Mouse (Mus musculus): Measurements from ENCODE around the gene L3mbtl4. TPM values are rescaled to one million over a fixed set of nuclear protein-coding genes. Genes with fewer than 3 reads are reported as not detected.
A peak's percentile ranks its signal among the peaks of the same experiment; 100 is the strongest.

The L3mbtl4 gene
- total RNA-seq, 2 experiments from 2014 or later = 8.5 to 9.2 TPM

GRCm38 (mm10) chr17:68607691-68608090 lies 334.1 kb downstream of the L3mbtl4 start:
- DNase-seq (ENCODE audit: extremely low spot score in 1 of 2, low spot score in 2 of 2) = no peak
- intact Hi-C loops (cut with DNase I) = no loop called here

GRCm38 (mm10) chr17:68611247-68611646 lies 337.6 kb downstream of the L3mbtl4 start:
- no peak for DNase-seq (ENCODE audit: extremely low spot score in 1 of 2, low spot score in 2 of 2)

GRCm38 (mm10) chr17:68625281-68625680 lies 351.7 kb downstream of the L3mbtl4 start:
- intact Hi-C loops (cut with DNase I) = no loop called here
- peak in 1 of 2 experiments; percentile 26 for DNase-seq (ENCODE audit: extremely low spot score in 1 of 2, low spot score in 2 of 2)

More at GRCm38 (mm10) chr17:68611247-68611646, 337.6 kb downstream of the L3mbtl4 start:
- intact Hi-C loops (cut with DNase I) = no loop called here

DNA sequence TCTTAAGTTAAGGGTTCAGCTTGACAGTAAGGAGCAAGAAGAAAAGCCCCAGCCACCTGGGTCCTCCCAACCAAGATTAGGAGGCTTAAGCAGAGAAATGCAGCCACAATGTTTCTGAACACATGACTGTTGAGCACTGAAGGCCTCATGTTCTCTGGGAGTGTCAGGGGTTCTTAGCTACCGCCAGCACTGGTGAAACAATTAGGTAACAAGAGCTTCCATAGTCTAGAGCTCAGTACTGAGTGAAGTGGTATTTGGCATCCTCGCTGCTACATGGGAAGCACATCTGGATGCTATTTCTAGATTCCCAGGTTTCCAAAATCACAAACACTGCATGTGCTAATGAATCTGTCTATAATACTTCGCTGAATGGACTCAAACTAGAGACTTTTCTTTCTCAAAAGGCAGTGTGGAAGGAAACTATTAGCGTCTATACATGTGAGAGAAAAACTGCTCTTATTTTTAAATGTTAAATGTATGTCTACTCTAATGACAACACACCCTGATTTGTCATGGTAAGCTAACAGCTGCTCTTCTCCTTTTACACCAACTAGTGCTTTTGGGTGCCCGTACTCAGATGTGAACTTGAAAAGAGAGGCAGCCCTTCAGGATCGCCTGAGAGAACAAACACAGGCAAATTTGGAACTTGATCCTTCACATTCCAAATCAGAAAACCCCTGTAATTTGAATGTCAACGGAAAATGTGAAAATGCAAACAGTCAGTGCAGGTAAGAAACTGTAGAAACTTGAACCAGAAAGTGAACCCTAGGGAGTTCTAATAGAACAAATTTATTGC lies 356.2 kb downstream of the L3mbtl4 start:
- intact Hi-C loops (cut with DNase I) = no loop called here
- DNase-seq (ENCODE audit: extremely low spot score in 1 of 2, low spot score in 2 of 2) = no peak

DNA sequence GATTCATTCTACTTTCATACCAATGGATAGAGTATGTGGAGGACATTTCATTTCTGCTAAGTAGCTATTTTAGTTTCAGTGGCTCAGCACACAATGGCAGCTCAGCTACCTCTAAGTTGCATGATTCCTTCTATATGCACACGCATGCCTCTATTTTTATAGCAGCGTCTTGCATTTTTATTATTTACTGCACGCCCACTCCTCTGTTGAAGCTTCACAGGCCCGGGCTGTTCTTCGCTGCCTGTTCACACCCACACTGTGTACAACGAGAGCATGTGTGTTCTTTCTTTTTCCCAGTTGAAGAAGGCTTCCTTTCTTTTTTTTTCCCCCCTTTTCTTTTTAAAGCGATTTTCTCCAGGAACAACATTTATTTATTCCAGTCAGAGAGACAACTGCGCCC lies 357.8 kb downstream of the L3mbtl4 start:
- DNase-seq (ENCODE audit: extremely low spot score in 1 of 2, low spot score in 2 of 2) = no peak
- intact Hi-C loops (cut with DNase I) = no loop called here

GRCm38 (mm10) chr17:68640187-68640586 lies 366.6 kb downstream of the L3mbtl4 start:
- no peak for DNase-seq (ENCODE audit: extremely low spot score in 1 of 2, low spot score in 2 of 2)
- intact Hi-C loops (cut with DNase I) = loop anchor here (5.0 kb wide), 1 partner anchor 197 kb away; no protein-coding TSS in a partner anchor

GRCm38 (mm10) chr17:68642521-68643088 lies 369.0 kb downstream of the L3mbtl4 start:
- DNase-seq (ENCODE audit: extremely low spot score in 1 of 2, low spot score in 2 of 2) = no peak
- intact Hi-C loops (cut with DNase I) = loop anchor here (5.0 kb wide), 1 partner anchor 195 kb away; no protein-coding TSS in a partner anchor

GRCm38 (mm10) chr17:68666528-68666927 lies 392.9 kb downstream of the L3mbtl4 start:
- intact Hi-C loops (cut with DNase I) = no loop called here
- DNase-seq (ENCODE audit: extremely low spot score in 1 of 2, low spot score in 2 of 2) = no peak

- intact Hi-C loops (cut with DNase I) = no loop called here
- DNase-seq (ENCODE audit: extremely low spot score in 1 of 2, low spot score in 2 of 2) = no peak
These were observed 398.5 kb downstream of the L3mbtl4 start for GRCm38 (mm10) chr17:68672088-68672504.

DNA sequence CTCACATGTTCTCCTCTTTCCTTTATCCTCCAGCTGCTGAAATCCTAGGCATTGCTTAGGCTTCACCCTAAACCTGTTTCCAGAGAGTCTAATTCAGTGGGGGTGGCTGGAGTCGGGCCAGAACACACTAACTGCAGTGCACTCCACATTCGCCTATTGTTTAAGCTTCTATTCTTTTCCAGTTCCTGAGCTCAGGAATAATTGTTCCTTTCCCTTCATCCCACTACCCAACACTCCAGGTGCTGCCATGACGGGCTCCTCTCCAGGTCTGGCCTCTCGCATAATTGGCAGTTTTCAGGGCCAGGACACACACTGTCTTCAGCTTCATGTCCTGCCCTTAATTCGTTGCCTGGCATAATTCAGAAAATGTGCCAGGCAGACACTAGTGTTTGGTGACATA lies 437.1 kb downstream of the L3mbtl4 start:
- intact Hi-C loops (cut with DNase I) = no loop called here
- peak in 1 of 2 experiments; percentile 30 for DNase-seq (ENCODE audit: extremely low spot score in 1 of 2, low spot score in 2 of 2)

DNA sequence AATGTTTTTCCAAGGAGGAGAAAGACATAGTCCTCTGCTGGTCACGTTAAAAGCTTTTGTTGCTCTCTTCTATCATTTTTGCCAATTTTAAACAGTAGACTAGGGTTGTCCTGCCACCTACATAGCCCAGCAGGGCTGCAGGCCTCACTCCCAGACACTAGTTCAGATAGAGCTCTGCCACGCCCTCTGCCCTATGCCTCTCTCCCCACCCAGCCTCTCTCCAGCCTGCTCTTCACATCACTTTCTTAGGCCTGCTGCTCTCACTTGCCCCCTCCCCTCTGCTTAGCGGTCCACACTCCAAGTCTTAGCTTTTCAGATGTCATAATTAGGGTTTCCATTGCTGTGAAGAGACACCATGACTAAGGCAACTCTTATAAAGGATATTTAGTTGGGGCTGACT lies 437.8 kb downstream of the L3mbtl4 start:
- no peak for DNase-seq (ENCODE audit: extremely low spot score in 1 of 2, low spot score in 2 of 2)
- intact Hi-C loops (cut with DNase I) = no loop called here

DNA sequence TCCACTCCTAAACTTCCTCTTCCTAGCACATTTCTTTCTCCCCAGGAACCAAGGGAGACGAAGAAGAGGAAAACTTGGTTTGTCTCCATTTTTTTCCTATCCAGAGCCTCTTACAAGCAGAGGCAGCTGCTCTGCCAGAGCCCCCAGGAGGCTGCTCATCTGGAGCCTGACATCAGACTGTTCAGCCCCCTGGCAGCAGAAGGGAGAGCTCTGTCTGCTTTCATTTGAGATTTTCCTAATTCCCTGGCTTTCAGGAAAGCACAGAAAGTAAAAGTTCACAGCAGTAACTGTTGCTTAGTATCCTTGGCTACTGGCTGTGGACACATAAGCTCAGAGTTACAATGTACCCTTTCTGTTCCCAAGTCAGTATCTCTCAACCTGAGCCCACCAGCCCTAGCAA lies 474.7 kb downstream of the L3mbtl4 start:
- no peak for DNase-seq (ENCODE audit: extremely low spot score in 1 of 2, low spot score in 2 of 2)
- intact Hi-C loops (cut with DNase I) = no loop called here

GRCm38 (mm10) chr17:68750513-68750912 lies 476.9 kb downstream of the L3mbtl4 start:
- intact Hi-C loops (cut with DNase I) = no loop called here
- no peak for DNase-seq (ENCODE audit: extremely low spot score in 1 of 2, low spot score in 2 of 2)

GRCm38 (mm10) chr17:68753112-68753511 lies 479.5 kb downstream of the L3mbtl4 start:
- intact Hi-C loops (cut with DNase I) = no loop called here
- peak in 1 of 2 experiments; percentile 26 for DNase-seq (ENCODE audit: extremely low spot score in 1 of 2, low spot score in 2 of 2)

DNA sequence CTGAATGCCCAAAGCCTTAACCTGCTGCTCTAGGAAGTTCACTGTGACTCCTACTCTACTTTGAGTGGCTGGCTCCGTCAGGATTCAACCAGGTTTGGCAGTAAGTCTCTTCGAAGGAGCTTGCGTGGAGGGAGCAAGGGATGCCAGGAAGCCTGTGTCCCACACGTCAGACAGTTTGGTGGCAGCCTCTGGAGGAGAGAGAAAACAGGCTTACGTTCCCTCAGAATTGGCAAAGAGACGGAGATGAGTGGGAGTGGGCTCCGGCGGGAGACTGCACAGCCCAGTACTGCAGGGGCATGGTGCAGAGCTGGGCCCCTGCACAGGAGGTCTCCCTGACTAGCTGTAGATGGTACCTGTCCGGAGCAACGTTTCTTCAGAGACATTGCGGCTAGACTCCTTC lies 481.2 kb downstream of the L3mbtl4 start:
- intact Hi-C loops (cut with DNase I) = no loop called here
- no peak for DNase-seq (ENCODE audit: extremely low spot score in 1 of 2, low spot score in 2 of 2)

DNA sequence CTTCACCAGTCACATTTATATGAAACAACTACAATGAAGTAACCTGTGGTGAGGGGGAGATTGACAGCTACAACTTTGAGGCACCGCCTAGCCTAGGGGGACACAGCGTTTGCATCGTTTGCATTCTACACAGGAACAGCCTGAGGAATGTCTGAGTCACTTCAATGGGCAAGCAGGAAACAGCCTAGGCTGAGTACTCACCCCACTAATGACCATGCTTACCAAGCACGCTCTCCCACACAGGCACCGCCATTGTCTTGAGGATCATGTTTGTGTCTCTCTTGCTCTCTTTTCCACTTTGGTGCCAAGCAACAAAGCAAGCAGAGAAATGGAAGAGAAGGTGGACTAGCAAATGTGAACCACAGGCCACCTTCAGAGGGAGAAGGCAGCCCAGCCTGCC lies 484.8 kb downstream of the L3mbtl4 start:
- intact Hi-C loops (cut with DNase I) = no loop called here
- no peak for DNase-seq (ENCODE audit: extremely low spot score in 1 of 2, low spot score in 2 of 2)

GRCm38 (mm10) chr17:68758936-68759335 lies 485.3 kb downstream of the L3mbtl4 start:
- peak in 1 of 2 experiments; percentile 41 for DNase-seq (ENCODE audit: extremely low spot score in 1 of 2, low spot score in 2 of 2)
- intact Hi-C loops (cut with DNase I) = no loop called here

- DNase-seq (ENCODE audit: extremely low spot score in 1 of 2, low spot score in 2 of 2) = no peak
- intact Hi-C loops (cut with DNase I) = no loop called here
These were observed 486.4 kb downstream of the L3mbtl4 start for GRCm38 (mm10) chr17:68759978-68760377.

DNA sequence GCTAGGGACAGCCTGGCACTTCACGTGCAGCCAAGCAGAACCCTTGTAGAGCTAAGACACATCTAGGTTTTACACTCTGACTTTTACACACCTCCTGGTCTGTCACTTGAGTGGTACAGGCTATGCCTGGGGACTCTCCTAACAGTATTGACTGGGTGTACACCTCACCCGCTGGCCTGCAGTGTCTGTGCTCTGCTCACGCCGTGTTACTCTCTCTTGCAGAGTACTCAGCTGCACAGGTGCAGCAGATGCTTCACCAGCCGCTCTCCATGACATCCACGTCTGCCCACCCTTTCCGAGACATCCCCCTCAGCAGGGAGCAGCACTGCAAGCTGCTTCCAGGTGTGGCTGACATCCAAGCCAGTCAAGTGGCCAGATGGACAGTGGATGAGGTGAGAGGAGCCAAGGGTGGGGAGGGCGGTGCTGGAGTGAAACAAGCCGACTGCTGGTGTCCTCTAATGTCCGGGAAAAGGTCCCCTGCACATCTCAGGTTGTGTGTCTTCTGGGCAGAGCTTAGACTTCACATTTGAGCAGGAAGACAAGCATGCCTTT lies 490.8 kb downstream of the L3mbtl4 start:
- no peak for DNase-seq (ENCODE audit: extremely low spot score in 1 of 2, low spot score in 2 of 2)
- intact Hi-C loops (cut with DNase I) = no loop called here

- no peak for DNase-seq (ENCODE audit: extremely low spot score in 1 of 2, low spot score in 2 of 2)
- intact Hi-C loops (cut with DNase I) = no loop called here
These were observed 496.0 kb downstream of the L3mbtl4 start for GRCm38 (mm10) chr17:68769561-68769960.

All from left cerebral cortex, postnatal 10 days (tissue).